Mouse (Mus musculus) intestine, postnatal 0 days (tissue): Measurements from ENCODE around the gene Rab34. TPM values are rescaled to one million over a fixed set of nuclear protein-coding genes. Genes with fewer than 3 reads are reported as not detected.

Experiments
- ATAC-seq: fragments of 200-750 bp; cut with Nextera tagmentation; 2 replicates; pipeline ENCODE4 v1.8.0; 2017; ENCODE audit warnings: mild to moderate bottlenecking, moderate TSS enrichment, moderate library complexity
- H3K27ac ChIP-seq: fragments of 300-500 bp; sonication (generic); 2 replicates; pipeline ENCODE4 v1.5.1; 2014; ENCODE audit warnings: mild to moderate bottlenecking, low read depth, low read length, moderate library complexity
- H3K27me3 ChIP-seq: fragments of 300-500 bp; sonication (generic); replicated peaks from 2 replicates; pipeline ENCODE4 v1.6.1; 2014; ENCODE audit warnings: low read length, mixed read lengths; ENCODE audit not compliant: control insufficient read depth, insufficient read depth
- H3K36me3 ChIP-seq: fragments of 300-500 bp; sonication (generic); 2 replicates; pipeline ENCODE4 v1.6.1; 2014; ENCODE audit warnings: mild to moderate bottlenecking, moderate library complexity; ENCODE audit not compliant: control insufficient read depth, insufficient read depth
- H3K4me1 ChIP-seq: fragments of 300-500 bp; sonication (generic); replicated peaks from 2 replicates; pipeline ENCODE4 v1.6.1; 2014; ENCODE audit warnings: antibody characterized with exemption, low read length, mixed read lengths; ENCODE audit not compliant: control insufficient read depth, insufficient read depth
- H3K4me2 ChIP-seq: fragments of 300-500 bp; sonication (generic); replicated peaks from 2 replicates; pipeline ENCODE4 v1.6.1; 2014; ENCODE audit warnings: low read depth, mild to moderate bottlenecking, moderate library complexity
- H3K4me3 ChIP-seq: fragments of 300-500 bp; sonication (generic); 2 replicates; pipeline ENCODE4 v1.5.1; 2014; ENCODE audit warnings: low read depth, low read length
- H3K9ac ChIP-seq: fragments of 300-500 bp; sonication (generic); 2 replicates; pipeline ENCODE4 v1.6.1; 2014; ENCODE audit warnings: mild to moderate bottlenecking, low read depth, low read length
- H3K9me3 ChIP-seq: fragments of 300-500 bp; sonication (generic); 2 replicates; pipeline ENCODE4 v1.6.1; 2016; ENCODE audit warnings: mixed run types; ENCODE audit not compliant: control insufficient read depth
- CTCF ChIP-seq: sonication (generic); IDR thresholded peaks from 2 replicates; pipeline ENCODE4 v1.5.1; 2016; ENCODE audit warnings: low read depth, mild to moderate bottlenecking, control low read depth, antibody characterized with exemption, moderate library complexity
- WGBS: fragments of 180-500 bp; shearing (Covaris S2); extraction: QIAGEN DNeasy Blood & Tissue Kit; methylation state at CpG from one replicate; pipeline ENCODE4 v1.1.7; 2014; 5-methylcytosine and 5-hydroxymethylcytosine counted together
- polyA plus RNA-seq: library from polyadenylated mRNA; unstranded; fragments of >200 nt; fragmentation: Nextera tagmentation; extraction: Ambion mirVana; gene quantifications from 2 replicates; pipeline ENCODE4 v1.2.1, GENCODE M21; 2015

The Rab34 gene
- polyA plus RNA-seq: 33.9 and 35.4 TPM in 2 replicates

DNA sequence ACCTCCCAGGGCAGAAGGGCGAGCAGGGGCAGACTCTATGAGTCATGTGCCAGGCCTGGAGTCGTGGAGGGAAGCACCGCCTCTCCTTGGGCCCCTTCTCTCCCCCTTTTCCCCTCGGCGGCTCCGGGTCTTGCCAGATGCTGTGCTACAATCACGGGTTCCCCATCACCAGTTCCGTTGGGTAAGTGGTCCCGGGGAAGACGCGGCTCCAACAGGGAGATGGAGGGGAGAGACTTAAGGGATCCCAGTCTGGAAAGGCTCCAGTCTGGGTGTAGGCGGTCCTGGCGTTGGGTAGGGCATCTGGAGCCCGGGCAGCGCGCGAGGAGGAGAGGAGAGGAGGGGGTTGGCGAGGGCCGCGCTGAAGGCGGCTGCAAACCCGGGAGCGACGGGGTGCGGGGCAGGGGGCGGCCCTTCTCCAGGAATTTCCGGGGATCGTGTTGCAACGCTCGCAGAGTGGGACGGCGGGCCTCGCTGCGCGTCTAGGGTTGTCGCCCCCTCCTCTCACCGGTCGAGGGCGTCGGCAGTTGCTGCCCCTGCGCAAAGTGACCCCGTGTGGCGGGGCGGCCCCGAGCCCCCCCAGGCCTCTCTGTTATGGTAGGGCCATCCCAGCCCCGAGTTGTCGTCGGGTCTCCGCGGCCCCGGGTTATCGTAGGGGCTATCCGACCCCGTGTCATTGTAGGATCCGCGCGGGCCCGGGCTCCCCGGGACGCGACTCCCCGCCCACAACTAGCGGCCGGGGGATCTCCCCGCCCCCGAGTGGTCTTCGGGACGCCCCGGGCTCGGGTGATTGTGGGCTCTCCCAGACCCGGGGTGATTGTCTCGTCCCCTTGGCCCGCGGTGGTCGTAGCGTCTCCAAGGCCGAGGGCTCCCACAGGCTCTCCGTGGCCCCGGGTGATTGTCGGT, at the start of gene Rab34:
Gene Rab34, plus strand, starts transcription at position 100 of the 903 bp plus-strand sequence.
- TF ChIP-seq CTCF: no peak
- ATAC-seq: peak; percentile 39
- H3K36me3 ChIP-seq: no peaks in the 10 kb centered on the region
- peak within 1 kb of the TSS; percentile 94 for H3K4me2 ChIP-seq
- peak within 1 kb of the TSS; percentile 78 for H3K9ac ChIP-seq
- H3K27me3 ChIP-seq: peaks cover 3% of the 10 kb centered on the region; the same call in 1 of the 2 replicates
- peaks cover 5% of the 10 kb centered on the region; the same call in 1 of the 2 replicates for H3K4me1 ChIP-seq
- 1% methylated on average over 71 of the region's 80 CpGs for WGBS
- no peaks in the 10 kb centered on the region for H3K9me3 ChIP-seq
- peak within 1 kb of the TSS; percentile 85 for H3K27ac ChIP-seq
- peak within 1 kb of the TSS; percentile 68 for H3K4me3 ChIP-seq

DNA sequence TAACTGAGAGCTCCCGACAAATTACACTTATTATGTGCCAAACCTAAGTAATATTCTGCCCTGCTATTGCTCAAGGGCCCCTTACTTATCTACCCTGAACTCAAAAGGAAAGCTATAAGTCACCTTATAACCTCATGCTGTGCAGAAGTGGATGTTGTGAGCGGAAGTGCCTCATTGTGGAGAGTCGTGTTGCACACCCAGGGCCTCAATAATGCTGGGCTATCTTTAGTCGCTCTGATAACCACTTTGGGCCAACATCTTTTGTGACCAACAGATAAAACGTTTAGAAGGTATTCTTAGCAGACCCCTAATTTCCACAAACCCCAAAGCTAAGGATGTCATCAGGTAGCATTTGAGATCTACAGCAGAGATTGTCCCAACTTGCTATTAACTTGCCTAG, 47.6 kb upstream of the Rab34 start:
- Histone ChIP-seq H3K4me3 (no peak overlapping the region), H3K27ac (no peak overlapping the region), H3K9me3 (no peaks in the 10 kb centered on the region), H3K4me1 (no peaks in the 10 kb centered on the region), H3K27me3 (no peaks in the 10 kb centered on the region), H3K9ac (no peak overlapping the region), H3K4me2 (no peak overlapping the region), H3K36me3 (peaks cover 28% of the 10 kb centered on the region)
- ATAC-seq: no peak
- WGBS: 48% methylated on average over 5 of the region's 5 CpGs
- no peak for TF ChIP-seq CTCF

GRCm38 (mm10) chr11:78143520-78143919, 44.7 kb upstream of the Rab34 start:
- no peaks in the 10 kb centered on the region for H3K27me3 ChIP-seq

GRCm38 (mm10) chr11:78146168-78146567, 42.1 kb upstream of the Rab34 start:
- peak; percentile 50 for TF ChIP-seq CTCF
- H3K27me3 ChIP-seq: no peaks in the 10 kb centered on the region
- H3K4me1 ChIP-seq: no peaks in the 10 kb centered on the region
- 80% methylated on average over 5 of the region's 5 CpGs for WGBS
- H3K9ac ChIP-seq: no peak overlapping the region
- no peak overlapping the region for H3K4me3 ChIP-seq
- H3K9me3 ChIP-seq: no peaks in the 10 kb centered on the region
- H3K36me3 ChIP-seq: peaks cover 55% of the 10 kb centered on the region
- H3K4me2 ChIP-seq: no peak overlapping the region
- no peak overlapping the region for H3K27ac ChIP-seq
- ATAC-seq: no peak

More at GRCm38 (mm10) chr11:78143520-78143919, 44.7 kb upstream of the Rab34 start:
- H3K9ac ChIP-seq: no peak overlapping the region
- TF ChIP-seq CTCF: no peak
- no peak overlapping the region for H3K4me2 ChIP-seq
- no peak overlapping the region for H3K4me3 ChIP-seq
- H3K27ac ChIP-seq: no peak overlapping the region
- H3K9me3 ChIP-seq: no peaks in the 10 kb centered on the region
- H3K4me1 ChIP-seq: no peaks in the 10 kb centered on the region
- ATAC-seq: no peak
- 68% methylated on average over 2 of the region's 2 CpGs for WGBS
- H3K36me3 ChIP-seq: peaks cover 44% of the 10 kb centered on the region

DNA sequence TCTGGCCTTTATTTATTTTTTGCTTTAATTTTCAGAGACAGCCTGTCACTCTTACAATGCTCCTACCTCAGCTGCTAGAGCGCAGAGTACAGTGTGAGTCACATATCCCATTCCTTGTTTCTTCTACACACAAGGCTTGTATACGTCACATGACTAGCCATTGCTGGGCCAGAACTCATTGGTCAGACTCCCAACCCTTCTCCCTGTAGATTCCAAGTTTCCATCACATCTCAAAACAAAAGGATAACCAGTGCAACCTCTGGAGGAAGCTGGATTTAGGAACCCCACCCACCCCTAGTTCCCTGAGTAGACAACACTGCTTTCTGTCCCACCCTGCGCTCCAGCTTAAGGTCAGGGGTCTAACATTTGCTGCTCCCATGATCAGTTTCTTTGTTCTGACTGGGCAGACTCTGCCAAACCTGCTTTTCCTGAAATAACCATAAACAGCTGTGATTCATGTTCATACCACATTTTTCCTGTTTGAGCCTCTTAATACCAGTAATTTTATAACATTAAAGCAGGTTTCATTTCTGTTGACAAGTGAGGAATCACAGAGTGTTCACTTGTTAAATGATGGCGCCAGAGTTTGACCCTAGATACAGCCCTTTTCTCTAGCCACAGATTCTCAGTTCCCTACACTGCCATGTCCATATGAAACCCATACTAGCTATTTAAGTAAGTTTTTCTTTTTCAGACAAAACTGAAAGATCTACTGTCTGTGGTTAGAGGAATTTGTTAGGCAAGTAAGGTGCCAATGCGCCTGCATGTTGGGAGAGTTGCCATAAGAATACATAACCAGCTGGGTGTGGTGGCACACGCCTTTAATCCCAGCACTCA, 41.3 kb upstream of the Rab34 start:
- TF ChIP-seq CTCF: no peak
- H3K4me1 ChIP-seq: no peaks in the 10 kb centered on the region
- no peaks in the 10 kb centered on the region for H3K27me3 ChIP-seq
- no peak for ATAC-seq
- H3K9ac ChIP-seq: no peak overlapping the region
- WGBS: 86% methylated on average over 6 of the region's 6 CpGs
- H3K4me3 ChIP-seq: no peak overlapping the region
- H3K4me2 ChIP-seq: no peak overlapping the region
- H3K9me3 ChIP-seq: no peaks in the 10 kb centered on the region
- H3K36me3 ChIP-seq: peaks cover 55% of the 10 kb centered on the region
- no peak overlapping the region for H3K27ac ChIP-seq

GRCm38 (mm10) chr11:78151161-78151560, 37.1 kb upstream of the Rab34 start:
- Histone ChIP-seq H3K4me2 (no peak overlapping the region), H3K4me3 (no peak overlapping the region), H3K9ac (no peak overlapping the region), H3K36me3 (peaks cover 45% of the 10 kb centered on the region), H3K9me3 (no peaks in the 10 kb centered on the region), H3K27me3 (no peaks in the 10 kb centered on the region), H3K27ac (no peak overlapping the region), H3K4me1 (no peaks in the 10 kb centered on the region)
- TF ChIP-seq CTCF: peak; percentile 75
- ATAC-seq: no peak
- WGBS: 45% methylated on average over 1 of the region's 1 CpGs
